Mouse (Mus musculus) layer of hippocampus, adult 8-10 months (tissue): ENCODE results near the gene Trak1. TPM values are rescaled to one million over a fixed set of nuclear protein-coding genes. Genes with fewer than 3 reads are reported as not detected.

Experiments
- DNase-seq, 2 experiments: peaks; one replicate each; pipeline ENCODE4 v3.0.0; 2022; ENCODE audit warnings: low spot score in 2 of 2
- total RNA-seq, 4 experiments: library from RNA; stranded (reverse); gene quantifications; 2 replicates each; pipeline ENCODE4 v1.2.4; 2022

Trak1 gene
- total RNA-seq, 4 experiments from 2014 or later, result 201 to 260 (median 228) TPM

GRCm38 (mm10) chr9:121293187-121293586 is 4.1 kb upstream of the Trak1 start:
- no peak for DNase-seq

DNA sequence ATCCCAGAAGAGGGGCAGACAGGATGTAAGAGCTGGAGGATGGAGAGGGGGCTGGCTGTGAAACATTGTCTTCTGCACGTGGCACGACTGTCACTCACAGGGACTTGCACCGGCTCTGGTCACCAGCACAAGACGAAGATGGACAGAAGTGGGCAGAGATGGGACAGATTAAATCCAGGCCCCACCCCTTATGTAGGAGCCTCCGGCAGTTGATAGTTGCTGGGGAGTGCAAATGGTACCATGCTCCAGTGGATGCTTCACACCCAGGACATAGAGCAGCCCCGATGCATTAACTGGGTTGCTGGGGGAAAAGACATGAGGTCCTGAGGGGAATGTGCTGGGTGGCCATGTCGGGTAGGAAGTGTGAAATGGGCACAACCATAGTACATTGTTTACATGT is 2.1 kb upstream of the Trak1 start:
- DNase-seq, result no peak

GRCm38 (mm10) chr9:121298065-121298398 is 730 bp downstream of the Trak1 start:
- no peak for DNase-seq

DNA sequence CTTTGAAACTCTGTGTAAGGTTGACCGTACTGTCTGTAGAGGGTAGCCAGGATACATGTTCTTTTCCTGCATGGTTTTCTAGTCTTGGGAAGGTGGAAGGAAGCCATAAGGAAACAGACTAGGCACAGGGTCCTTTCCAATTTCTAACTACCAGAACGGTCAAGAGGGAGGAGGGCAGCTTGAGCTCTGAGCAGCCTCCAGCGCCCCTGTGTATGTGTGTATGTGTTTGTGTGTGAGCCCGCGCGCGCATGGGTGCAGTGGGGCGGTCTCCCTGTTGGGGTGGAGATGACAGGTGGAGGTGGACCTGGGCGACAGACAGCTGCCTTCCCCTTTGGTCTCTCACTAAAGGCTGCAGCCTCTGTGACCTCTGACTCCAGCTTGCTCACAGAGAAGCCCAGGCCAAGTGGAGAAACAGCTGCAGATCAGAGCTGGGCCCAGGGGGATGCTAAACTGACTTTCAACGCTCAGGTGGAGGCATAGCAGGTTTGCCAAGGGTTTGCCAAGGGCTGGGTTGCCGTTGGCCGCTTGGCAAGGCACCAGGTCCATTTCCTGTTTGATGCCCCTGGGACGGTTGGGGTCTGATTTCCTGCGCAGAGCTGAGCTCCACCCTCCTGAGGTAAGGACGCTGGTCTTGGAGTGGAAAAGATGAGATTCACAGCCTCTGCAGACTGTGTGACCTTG is 1.2 kb downstream of the Trak1 start:
- no peak for DNase-seq

DNA sequence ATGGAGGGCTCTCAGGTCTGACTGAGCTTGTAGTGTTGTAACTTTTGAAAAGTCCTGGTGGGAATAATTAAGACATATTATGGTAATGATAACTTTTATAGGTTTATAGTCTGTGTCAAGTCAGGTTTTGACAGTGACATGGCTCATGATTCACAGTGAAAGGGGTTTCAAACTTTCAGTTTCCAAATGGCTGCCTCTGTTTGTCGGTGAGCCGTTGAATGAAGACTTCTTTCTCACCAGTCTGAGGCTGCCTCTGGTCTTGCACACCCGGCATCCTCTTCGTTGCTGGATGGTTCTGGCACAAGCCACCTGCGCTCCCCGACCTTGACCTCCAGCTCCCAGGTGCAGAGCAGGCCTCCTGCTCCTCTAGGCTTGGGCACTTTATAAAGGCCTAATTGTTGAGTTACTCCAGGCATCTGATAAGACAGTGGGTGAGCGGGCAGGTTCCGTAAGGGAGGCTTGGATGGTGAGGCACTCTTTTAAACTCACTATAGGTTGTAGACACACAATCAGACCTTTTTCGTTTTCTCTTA is 2.0 kb downstream of the Trak1 start:
- no peak for DNase-seq

DNA sequence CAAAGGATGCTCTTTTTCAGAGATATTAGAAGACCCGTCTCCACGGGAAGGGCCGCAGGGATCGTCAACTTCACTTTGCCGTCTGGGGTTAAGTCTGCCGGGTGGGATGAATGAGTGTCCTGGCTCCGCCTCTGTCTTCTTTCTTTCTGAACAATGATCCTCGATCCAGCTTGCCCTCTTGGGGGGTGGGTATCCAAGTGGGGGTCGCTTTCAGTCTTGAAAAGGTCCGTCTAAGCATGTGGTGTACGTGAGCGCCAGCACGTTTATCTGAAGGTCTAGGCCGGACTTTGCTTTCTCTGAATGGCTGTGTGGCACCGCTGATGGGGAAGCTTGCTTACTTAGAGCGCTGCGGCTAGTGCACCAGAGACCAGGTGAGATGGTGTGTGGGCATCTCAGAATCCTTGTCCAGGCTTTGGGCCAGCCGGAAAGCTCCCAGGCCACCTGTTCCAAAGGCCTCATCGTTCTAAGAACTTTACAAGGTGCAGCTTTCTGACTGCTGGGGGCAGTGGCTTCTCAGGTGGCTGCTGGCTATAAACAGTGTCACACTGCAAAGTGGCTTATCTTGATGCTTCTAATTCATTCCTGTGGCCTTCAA is 2.8 kb downstream of the Trak1 start:
- no peak for DNase-seq

DNA sequence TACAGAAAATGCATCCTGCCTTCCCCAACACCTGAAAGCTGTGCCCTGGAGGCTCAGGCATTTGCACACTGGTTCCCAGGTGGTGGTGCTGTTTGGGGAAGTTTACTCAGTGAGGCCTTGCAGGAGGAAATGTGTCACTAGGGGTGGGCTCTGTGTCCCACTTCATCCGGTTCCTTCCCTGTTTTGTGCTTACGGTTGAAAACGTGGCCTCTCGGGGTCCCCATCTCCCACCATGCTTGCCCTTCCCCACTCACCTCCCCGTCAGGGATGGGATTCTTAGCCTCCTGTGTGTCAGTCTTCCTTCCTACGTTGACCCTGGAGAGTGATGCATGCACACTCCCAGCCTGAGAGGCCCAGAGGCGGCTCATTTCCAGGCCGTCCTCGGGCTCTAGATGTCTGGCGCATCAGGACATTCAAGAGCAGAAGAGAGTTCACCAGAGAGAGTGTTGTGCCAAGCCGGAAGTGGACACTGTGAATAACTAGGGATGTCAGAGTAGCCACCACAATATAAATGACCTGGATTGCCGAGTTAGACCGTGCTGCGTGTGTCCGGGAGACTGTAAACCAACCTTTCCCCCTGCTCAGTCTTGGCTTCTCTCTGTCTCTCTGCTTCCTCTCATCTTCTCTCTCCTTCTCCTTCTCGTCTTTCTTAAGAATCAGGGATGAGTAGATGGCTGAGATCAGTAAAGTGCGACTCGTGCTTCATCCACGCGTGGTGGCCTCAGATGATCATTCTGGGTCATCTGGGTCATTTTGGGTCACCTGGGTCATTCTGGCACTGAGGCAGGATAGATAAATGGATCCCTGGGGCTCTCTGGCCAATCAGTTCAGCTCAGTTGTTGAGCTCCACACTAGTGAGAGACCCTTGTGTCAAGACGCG is 4.0 kb downstream of the Trak1 start:
- DNase-seq, result no peak

DNA sequence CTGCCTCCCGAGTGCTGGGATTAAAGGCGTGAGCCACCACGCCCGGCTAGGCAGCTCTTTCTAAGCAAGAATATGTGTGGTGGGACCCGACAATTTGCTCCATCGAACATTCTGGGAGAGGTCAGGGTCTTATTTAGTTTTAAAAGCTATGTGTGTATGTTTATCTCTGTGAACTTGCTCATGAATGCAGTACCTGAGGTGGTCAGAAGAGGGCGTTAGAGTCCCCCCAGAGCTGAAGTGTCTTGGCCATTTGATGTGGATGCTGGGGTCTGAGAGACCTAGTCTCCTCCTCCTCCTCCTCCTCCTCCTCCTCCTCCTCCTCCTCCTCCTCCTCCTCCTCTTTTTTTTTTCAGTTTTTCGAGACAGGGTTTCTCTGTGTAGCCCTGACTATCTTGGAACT is 5.2 kb downstream of the Trak1 start:
- DNase-seq, result no peak

GRCm38 (mm10) chr9:121303086-121303485 is 5.8 kb downstream of the Trak1 start:
- DNase-seq, result no peak

GRCm38 (mm10) chr9:121303748-121304147 is 6.4 kb downstream of the Trak1 start:
- DNase-seq, result no peak

- DNase-seq, result no peak
These were observed 7.2 kb downstream of the Trak1 start for GRCm38 (mm10) chr9:121304520-121304919.

DNA sequence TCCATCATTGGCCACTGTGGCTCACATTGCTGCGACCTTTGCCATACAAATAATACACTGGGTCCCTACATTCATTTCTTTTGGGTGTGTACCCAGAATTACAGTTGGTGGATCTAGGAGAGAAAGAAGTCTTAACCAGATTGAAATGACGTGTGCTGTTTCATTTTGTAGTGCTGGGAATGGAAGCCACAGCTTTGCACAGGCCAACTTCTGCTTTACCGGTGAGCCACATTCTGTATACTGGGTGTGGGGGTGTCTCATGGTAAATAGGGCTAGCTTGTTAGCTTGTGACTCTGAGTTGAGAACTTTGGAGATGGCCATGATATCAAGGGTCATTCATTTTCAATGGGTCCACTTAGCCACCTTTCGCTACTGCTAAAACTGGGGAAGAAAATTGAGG is 8.2 kb downstream of the Trak1 start:
- DNase-seq, result no peak

DNA sequence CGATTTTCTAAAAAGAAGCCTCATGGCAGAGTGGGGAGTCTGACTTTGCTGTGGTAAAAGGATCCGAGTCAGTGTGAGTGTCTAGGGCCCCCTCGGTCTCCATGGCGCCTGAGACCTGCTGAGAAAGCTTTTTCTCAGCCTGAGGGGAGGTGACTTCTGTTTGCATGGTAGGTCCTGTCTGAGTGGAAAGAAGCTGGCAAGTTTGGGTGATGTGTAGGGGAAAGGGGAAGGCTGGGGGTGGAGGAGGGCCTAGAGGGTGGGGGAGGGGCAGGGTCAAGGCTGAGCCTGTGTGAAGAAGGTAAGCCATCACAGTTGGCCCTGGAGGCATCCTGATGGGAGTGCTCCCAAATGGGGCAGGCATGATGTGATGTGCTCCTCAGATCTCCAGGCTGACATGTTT is 12.0 kb downstream of the Trak1 start:
- DNase-seq, result no peak

GRCm38 (mm10) chr9:121310501-121310900 is 13.2 kb downstream of the Trak1 start:
- DNase-seq, result no peak

GRCm38 (mm10) chr9:121311846-121312236 is 14.5 kb downstream of the Trak1 start:
- DNase-seq, result no peak

GRCm38 (mm10) chr9:121312237-121312891 is 15.1 kb downstream of the Trak1 start:
- no peak for DNase-seq

- peak in 1 of 2 experiments; percentile 46 for DNase-seq
These were observed 16.5 kb downstream of the Trak1 start for GRCm38 (mm10) chr9:121313656-121314374.

DNA sequence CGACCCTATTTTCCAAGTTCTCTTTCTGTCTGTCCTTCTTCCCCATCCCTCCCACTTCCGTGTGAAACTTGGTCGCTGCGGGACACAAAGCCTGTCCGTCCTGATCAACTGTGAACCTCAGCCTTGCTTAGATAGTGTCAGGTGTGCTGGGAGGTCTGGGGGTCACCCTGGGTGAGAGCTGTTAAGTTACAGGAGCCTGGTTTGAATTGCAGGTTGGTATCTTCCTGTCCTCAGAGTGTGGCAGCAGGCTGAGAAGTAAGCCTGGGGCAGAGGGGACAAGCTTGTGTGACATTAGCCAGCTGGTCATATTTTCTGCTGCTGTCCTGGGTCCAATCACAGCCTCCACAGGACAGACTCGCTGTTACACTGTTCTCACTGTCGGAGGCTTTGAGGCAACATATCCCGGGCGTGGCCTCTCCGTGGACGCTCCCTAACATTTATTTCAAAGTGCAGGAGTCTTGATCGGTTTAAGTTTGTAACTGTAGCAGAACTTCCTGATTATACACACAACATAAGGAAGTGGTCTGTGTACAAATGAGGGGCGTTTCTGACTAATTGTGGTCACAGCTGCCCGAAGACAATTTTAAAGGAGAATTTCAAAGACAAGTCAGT is 17.3 kb downstream of the Trak1 start:
- no peak for DNase-seq

- no peak for DNase-seq
These were observed 18.7 kb downstream of the Trak1 start for GRCm38 (mm10) chr9:121315901-121316595.
